Mouse (Mus musculus) kidney, postnatal 4 days (tissue): Measurements from ENCODE around the gene Ntrk1.

Experiments
- DNase-seq, 2 experiments: peaks; one replicate each; pipeline ENCODE4 v3.0.0; 2021; ENCODE audit warnings: mixed read lengths in 2 of 2

Ntrk1 gene

DNA sequence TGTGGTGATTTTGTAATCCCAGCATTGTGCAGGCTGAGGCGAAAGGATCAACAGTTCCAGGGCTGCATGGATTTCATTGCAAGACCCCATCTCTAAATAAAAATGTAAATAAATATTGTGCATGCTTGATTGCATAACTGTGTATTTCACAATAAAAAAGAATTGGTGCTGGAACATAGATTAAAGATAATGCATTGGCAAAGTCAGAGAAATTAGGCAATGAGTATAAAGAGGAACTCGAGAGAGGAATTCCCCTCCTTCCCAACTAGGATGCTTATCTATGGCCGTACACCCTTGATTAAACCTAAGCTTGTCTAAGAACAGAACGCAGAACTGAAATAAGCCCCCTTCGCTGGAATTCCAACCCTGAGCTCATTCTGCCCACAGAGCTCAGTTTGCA, 9.8 kb downstream of the Ntrk1 start:
- DNase-seq = no peak

DNA sequence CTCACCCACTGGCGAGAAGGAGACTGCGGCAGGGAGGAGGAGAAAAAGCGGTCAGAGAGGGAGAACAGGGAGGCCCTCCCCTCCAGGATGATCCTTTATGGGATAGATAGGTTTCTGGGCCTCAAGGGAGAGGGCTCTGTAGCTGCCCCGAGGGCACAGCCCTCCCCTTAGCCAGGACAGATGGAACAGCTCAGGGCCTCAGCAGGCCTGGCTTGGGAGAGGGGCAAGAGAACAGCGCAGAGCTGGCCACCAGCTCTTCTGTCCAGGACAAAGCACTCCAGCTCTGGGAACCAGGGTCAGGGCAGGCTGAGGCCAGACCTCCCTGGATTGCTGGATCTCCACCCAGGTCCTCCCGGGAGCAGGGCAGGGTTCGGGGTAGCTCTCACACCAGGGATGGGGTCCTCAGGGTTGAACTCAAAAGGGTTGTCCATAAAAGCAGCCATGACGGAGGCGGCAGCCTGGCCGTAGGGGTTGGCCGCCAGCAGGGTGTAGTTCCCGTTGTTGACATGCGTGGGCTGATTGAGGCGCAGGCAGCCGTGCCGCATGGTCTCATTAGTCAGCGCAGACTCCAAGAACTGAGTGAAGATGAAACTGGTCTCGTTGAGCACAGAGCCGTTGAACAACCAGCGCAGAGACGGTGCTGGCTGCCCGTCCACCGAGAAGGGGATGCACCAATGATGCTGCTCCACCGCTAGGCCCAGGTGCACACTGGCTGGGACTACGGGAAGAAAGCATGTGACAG, 11.5 kb downstream of the Ntrk1 start:
- DNase-seq = no peak

DNA sequence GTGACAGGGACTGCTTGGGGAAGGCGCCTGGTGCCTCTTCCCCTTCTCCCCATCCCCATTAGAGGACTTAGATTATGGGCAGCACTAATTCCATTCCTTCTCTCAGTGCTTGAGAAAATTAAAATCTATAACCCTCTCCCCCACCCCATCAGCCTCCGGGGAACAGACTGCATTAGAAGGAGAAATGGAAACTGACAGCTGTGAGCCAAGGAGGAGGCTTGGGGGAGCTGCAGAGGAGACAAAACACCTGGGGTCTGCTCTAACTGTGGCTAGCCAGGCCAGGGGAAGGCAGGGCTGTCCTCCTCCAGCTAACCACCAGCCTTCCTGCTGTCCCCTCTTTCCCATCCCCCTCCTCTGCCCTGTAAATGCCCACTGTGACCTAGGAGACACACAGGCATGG, 15.9 kb downstream of the Ntrk1 start:
- DNase-seq = no peak

DNA sequence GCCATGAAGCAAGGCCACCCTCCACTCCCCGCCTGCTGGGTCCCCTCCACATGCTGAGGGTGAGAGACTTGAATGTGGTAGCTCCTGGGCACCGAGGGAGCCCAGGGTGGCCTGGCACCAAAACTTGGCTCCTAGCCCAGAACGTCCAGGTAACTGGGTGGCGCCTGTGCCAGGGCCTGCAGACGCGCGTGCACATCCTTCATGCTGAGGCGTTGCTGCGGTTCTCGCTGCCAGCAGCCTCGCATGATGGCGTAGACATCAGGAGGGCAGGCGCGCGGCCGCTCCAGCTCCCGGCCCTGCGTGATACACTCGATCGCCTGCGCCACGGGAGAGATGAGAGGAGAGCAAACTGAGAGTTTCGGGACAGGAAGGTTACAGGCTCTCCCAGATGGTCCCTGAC, 16.7 kb downstream of the Ntrk1 start:
- peak in 1 of 2 experiments; percentile 54 for DNase-seq

DNA sequence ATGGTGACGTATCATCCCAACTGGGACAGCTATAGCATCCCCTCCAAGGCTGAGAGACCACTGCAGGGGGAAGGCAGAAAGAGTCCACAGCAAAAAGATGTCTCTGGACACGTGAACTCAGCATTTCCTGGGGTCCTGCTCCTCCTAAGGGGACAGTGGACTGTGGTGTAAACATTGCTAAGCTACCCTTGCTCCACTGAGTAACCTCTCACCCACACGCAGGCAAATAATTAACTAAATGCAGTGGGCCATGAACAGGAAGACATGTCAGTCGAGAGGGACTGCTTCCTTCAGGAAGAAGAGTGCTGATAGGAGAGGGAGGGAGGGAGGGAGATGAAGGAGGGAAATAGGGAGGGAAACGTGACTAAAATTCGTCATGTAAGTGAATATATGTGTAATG, 23.9 kb downstream of the Ntrk1 start:
- DNase-seq = peak; percentile 58 to 71

DNA sequence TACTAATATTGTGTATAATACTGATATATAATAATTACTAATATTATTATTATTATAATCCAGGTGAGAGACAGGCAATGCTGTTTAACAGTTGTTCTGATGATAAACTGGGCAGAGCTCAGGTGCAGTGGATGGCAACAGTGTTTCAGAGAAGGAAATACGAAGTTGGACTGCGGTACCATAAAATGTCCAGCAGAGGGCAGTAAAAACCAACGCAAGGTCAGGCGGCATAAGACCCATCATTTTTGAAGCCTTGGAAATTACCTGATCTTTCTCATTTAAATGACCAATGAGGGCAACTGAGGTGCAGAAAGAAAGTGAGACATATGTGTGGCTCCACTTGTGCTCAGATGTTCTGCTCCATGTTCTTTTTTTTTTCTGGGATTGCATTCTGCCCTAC, 24.7 kb downstream of the Ntrk1 start:
- peak; percentile 66 to 76 for DNase-seq

DNA sequence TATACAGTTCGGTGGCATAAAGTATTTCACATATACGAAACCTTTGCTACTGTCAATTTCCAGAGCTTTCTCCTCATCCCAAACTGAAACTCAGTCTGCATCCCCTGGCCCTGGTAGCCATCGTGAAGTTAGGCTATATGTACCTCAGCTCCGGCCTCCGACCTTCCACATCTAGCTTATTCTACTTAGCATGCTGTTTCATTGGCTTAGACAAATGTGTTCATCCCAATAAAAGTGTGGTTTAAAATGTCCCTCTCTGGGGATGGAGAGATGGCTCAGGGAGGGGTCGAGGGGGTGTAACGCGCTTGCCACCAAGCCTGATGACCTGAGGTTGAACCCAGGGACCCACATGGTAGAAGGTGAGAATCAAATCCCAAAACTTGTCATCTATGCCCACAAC, 25.5 kb downstream of the Ntrk1 start:
- no peak for DNase-seq

DNA sequence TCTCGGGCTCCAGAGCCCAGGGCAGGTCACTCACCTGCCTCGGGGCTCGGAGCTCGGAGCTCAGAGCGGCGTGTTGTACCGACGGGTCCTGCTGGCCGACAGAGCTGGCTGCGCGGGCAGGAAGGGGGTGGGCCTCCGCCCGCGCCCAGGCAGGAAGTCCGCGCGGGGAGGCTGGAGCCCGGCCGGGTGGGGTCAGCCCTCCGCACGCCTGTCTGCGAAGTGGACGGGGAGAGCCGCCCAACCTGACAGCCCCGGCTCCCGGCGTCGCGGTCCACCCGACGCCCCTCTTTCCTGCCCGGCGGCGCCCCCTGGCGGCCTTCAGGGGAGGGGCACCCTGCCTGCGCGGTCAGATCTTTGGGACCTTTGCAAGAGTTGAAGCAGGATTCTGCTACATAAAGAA, 26.1 kb downstream of the Ntrk1 start:
- peak; percentile 92 to 95 for DNase-seq

DNA sequence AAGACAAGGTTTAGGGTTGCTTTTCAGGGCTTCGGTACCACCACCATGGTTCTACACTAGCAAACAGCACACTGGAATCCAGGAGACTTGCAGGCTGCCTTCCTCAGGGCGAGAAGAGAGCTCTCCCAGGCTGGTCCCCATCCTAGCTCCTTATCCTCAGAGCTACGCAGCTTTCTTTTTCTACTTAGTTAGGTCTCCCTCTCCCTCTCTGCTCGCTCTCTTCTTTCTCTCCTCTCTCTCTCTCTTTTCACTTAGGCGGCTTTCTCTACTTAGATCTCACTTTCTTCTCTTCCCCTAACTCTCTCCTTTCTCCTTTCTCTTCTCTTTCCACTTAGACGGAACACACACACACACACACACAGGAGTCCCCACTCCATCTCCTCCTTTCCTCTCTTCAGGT, 26.5 kb downstream of the Ntrk1 start:
- no peak for DNase-seq

DNA sequence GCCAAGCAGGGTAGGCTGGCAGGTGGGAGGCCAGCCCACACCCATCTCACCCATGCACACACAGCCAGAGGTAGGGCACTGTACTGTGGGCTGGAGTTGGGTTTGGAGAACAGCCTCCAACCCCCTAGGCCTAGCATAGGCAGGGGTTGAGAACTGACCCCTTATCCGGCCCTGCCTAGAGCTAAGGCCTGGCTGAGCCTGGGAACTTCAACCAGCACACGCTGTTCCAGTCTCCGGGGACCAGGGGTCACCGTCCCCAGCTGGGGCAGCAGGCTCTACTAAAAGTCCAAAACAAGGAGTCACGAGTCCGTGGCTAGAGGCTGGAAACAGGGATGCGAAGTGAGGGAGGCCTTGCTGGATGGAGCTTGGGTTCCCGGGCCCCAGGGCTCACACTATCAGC, 27.2 kb downstream of the Ntrk1 start:
- peak; percentile 62 to 76 for DNase-seq

DNA sequence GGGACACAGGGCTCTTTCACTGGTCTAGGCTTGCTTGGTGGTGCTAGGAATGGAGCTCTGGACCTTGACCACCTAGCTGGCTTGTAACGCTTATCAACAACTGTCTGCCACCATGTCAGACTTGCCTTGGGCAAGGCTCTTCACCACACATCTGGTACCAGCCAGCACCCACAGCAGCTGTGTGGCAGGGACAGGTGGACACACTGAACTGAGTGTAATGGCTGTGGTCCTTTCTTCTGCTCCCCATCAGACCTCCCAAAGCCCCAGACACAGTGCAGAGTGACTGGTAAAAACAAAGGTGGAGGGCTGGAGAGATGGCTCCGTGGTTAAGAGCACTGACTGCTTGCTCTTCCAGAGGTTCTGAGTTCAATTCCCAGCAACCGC, 28.7 kb downstream of the Ntrk1 start:
- DNase-seq = no peak

DNA sequence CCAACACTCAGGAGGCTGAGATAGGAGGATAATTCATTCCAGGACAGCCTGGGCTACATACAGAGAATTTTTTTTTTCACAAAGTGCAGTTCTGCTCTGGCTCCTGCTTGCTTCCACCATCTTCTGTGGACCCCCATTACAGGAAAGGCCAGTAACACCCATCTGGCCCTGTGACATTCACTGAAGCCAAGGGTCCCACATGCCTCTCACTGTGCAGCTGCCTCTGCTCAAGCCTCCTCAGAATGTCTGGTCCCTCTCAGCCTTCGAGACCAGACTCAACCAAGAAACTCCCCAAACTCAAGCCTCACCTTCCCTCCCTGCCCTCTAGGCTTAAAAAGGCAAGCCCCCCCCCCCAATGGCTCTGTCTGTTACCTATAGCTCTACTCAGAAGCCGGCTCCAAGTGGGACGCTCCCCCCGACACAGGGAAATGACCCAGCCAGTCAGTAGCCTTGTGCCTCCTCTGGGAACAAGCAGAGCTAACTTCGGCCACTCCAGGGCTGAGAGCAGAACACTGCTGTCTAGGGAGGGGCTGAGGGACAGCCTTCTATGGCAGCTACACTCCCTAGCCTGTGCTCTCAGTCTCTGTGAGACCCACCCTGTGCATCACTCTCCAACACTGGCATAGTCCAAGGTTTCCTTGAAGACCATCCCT, 29.2 kb downstream of the Ntrk1 start:
- no peak for DNase-seq

DNA sequence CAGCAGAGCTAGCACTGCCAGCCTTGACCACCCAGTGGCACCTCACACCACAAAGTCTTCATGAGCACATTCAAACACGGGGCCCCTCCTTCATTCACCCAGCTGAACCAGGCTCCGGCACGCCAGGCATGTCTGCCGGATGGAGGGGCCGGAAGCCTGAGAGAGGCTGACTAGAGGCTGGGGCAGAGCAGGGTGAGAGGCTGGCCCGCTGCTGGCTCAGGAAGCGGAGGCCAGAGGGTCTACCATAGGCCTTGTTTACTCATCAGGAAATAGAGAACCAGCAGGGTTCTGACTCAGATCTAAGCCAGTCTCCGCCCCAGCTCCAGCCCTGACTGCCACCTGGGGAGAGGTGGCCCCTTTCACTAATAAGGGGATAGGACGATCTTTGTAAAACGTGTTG, 29.9 kb downstream of the Ntrk1 start:
- DNase-seq = peak; percentile 69 to 81

DNA sequence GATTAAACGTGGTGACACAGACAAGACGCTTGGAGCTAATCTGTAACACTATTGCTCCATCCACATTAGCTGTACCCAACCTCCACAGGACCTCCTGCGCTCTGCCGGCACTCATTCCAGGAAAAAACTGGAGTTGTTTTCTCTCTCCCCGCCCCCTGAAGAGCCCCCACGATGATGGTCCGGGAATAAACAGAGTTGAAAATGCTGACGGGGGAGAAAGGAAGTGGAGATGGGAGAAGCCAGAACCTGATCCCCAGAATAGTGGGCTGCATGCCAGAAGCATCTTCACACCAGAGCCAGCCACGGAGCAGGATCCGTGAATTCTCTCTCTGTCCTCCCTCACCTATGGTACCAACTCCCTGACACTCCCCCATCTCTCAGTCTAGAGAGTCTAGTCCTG, 30.5 kb downstream of the Ntrk1 start:
- DNase-seq = peak; percentile 56 to 70

DNA sequence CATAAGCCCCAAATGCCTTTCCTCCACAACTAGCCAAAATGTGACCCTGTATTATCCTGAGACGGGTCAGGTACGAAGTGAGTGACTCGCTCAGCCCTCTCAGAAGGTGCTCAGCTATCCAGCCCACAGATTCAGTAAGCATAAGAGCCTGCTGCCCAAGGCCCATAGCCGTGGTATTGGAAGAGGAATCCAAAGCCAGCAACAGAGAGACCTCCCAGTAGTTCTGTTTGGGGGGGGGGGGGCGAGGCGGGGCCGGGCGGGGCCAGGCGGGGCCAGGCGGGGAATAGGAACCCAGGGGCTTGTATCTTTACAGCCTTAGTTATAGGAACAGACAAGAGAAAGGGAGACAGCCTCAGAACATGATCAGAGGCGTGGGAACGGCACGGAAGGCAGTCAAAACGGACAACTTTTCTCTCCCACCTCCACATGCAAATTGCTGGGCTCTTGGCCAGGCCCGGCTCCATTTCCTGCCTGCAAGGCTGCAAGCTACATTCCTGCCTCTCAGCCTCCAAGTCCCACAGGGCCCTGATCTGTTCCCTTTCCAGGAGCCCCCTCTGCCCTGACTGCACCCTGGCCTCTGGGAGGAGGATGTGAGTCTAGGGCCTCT, 31.2 kb downstream of the Ntrk1 start:
- DNase-seq = peak; percentile 89 to 94

DNA sequence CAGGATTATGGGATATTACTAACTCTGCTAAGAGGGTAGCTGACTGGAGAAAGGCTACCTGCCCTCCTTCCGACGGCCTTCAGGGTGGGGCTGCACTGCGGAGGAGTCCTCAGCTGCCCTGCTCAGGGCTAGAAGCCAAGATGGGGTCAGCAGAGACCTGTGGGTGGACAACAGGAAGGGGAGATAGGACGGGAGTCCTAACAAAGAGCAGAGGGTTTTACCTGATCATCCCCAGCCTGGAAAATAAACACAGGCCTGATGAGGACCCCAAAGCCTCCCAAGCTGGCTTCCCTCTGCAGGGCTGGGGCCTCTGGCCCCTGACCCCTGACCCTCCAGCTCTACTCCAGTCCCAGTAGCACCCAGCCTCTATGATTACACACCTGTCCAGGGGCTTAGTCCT, 31.8 kb downstream of the Ntrk1 start:
- no peak for DNase-seq

DNA sequence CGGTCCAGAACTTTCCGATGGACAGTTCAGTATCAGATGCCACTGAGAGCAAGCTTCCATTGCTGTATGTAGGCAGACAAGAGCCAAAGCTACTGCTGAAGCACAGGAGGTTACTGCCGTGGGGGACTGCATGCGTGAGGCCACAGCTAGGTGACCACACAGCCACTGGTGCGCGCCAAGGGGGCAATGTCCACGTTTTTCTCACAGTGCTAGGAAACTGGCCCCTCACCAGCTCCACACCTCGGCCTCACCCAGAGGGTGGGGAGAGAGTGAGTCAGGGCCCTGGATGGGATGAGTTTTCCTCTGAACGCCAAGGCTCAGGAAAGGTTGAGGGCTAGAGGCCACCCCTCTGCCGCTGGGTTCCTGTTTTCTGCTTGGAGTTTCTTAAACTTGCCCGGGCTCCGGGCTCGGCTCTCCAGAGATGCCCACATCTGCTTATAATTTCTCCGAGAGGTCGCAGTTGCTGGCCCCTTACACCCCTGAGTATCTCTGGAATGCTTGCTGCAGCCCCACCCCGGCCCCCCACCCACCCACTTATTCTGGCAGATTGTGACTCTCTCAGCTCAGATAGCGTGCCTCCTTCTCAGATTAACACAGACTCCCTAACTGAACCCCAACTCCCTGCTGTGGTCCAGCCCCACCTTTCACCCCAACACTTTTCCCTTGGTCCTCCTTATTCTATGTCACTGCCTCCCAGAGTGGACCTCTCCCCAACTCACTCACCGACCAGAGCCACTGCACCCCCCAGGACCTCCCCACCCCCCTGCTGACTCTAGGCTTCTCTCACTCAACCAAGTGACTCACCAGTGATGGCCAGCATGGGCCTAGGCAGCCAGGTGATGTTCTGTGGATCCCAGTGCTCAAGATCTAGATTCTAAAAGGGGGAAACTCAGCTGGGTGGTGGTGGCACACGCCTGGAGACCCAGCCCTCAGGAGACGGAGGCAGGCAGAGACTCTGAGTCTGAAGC, 33.3 kb downstream of the Ntrk1 start:
- peak; percentile 59 to 75 for DNase-seq

DNA sequence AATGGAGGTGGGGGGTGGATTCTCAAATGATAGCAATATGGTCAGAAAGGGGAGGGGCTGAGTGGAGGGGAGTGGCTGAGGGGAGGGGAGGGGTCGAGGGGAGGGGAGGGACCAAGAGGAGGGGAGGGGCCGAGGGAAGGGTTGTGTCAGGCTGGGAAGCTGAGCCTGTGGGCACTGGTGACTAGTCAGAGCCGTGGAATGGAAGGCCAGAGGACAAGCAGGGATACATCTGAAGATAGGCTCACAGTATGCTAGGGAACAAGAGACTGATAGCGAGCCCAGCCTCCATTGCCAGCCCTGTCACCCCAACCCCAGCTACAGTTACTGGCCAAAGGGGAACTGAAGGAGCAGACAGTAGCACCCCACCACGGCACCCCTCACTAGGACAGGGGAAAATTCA, 36.3 kb downstream of the Ntrk1 start:
- DNase-seq = peak in 1 of 2 experiments; percentile 51

DNA sequence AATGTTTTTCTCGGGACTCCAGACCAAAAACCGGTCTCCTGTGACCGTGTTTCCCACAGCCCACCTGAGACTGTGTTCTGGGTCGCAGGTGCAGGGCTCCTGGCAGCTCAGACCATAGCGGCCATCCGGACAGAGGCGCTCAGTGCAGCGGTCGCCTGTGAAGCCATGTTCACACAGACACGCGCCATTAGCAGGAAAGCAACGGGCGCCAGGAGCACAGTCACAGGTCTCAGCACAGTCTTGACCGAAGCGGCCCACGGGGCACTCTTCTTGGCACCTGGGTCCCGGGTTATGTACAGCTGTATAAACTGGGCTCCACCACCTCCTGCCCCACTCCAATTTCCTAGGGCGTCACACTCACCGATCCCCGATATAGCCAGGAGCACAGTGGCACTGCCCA, 38.5 kb downstream of the Ntrk1 start:
- DNase-seq = peak in 1 of 2 experiments; percentile 37

DNA sequence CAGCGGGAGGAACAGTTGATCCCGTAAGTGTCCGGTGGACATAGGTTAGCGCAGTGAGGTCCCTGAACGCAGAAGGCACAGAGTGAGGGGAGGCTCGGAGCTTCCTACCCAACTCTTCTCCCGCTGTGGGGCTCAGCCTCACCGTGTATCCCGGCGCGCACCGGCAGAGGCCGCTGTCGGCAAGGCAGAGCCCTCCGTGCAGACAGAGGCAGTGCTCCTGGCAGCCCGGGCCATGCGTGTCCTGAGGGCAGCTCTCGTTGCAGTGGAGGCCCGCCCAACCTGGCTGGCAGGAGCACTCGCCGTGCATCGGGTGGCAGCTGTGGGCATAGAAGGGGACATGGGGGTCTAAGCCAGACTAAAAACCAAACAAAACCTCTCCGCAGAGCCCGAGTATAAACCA, 39.0 kb downstream of the Ntrk1 start:
- DNase-seq = peak; percentile 95 to 96

DNA sequence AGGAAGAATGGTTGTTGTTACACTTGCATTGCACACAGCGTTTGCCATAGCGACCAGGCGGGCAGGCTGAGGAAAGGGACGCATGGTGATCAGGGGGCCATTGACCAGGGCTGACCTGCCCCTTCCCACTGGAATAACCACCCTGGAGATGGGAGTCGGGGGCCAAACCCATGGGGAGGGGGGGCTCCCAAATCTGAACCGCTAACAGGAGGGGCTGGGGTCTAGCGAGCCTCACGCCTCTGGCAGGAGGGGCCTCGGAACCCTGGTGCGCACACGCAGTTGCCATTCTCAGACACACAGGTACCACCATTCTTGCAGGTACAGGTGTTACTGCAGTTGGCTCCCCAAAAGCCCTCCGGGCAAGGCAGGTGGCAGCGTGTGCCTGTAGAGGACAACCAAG, 41.1 kb downstream of the Ntrk1 start:
- DNase-seq = no peak

DNA sequence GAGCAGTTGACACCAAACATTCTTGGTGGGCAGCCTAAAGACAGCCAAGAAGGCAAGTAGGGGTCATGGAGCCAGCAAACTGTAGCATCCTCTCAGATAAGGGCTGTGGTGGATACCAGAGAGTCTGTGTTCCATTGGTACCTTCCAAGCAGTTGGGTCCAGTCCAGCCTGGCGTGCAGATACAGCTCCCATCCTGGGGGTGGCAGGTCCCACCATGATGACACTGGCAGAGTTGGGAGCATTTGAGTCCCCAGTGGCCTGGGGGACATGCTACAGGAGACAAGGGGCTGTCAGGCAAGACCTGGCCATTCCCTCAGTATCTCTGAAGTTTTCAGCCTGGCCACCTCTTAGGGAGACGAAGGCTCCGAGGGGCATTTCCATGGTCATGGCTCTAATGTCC, 42.4 kb downstream of the Ntrk1 start:
- DNase-seq = no peak

DNA sequence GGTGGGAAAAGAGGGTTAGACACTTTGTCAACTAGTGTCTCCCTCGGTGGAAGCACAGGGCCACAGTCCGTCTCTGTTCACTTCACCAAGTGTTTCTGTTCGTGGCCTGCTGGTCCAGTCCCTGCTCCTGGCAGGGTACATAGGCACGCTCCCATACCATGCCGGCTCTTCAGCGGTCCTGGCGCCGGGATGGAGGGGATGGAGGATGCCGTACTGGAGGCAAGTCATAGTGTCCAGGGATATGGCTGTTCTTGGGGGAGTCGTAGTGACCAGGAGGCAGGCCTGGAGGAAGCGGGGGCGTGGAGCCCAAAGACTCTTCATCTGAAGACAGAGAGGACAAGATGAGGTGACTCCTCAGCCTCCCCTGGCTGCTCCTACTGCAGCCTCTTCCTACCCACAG, 45.0 kb downstream of the Ntrk1 start:
- no peak for DNase-seq
